Mouse (Mus musculus): Measurements from ENCODE around the gene Ankrd44. TPM values are rescaled to one million over a fixed set of nuclear protein-coding genes. Genes with fewer than 3 reads are reported as not detected.

Gene Ankrd44
- polyA plus RNA-seq, 1 experiment from 2014 or later: 16.0 TPM

GRCm38 (mm10) chr1:54809811-54810549 lies 116.2 kb downstream of the Ankrd44 start:
- Histone ChIP-seq H3K4me3 (ENCODE audit: low read depth, low read length) (no peak overlapping the region), H3K36me3 (ENCODE audit: control insufficient read depth, insufficient read depth, low read length) (no peaks in the 10 kb centered on the region), H3K9ac (ENCODE audit: low read length) (no peak overlapping the region), H3K4me1 (replicated peaks; ENCODE audit: control insufficient read depth, insufficient read depth, low read length) (no peaks in the 10 kb centered on the region), H3K4me2 (ENCODE audit: low read length) (no peak overlapping the region), H3K9me3 (ENCODE audit: control insufficient read depth, low read length) (no peaks in the 10 kb centered on the region), H3K27me3 (replicated peaks; ENCODE audit: control insufficient read depth, insufficient read depth, low read length) (no peaks in the 10 kb centered on the region), H3K27ac (ENCODE audit: low read depth) (no peak overlapping the region)
- ATAC-seq (replicated peaks; ENCODE audit: low FRiP score, low TSS enrichment, low read depth): no peak
- 78% methylated on average over 10 of the region's 10 CpGs for WGBS
- DNase-seq (ENCODE audit: low spot score): no peak

- H3K9me3 ChIP-seq (ENCODE audit: control insufficient read depth, low read length): no peaks in the 10 kb centered on the region
- ATAC-seq (replicated peaks; ENCODE audit: low FRiP score, low TSS enrichment, low read depth) (no peak), DNase-seq (ENCODE audit: low spot score) (no peak)
- no peak overlapping the region for H3K4me3 ChIP-seq (ENCODE audit: low read depth, low read length)
- no peaks in the 10 kb centered on the region for H3K36me3 ChIP-seq (ENCODE audit: control insufficient read depth, insufficient read depth, low read length)
- no peaks in the 10 kb centered on the region for H3K4me1 ChIP-seq (replicated peaks; ENCODE audit: control insufficient read depth, insufficient read depth, low read length)
- no peak overlapping the region for H3K27ac ChIP-seq (ENCODE audit: low read depth)
- H3K9ac ChIP-seq (ENCODE audit: low read length): no peak overlapping the region
- WGBS: 98% methylated on average over 13 of the region's 13 CpGs
- no peaks in the 10 kb centered on the region for H3K27me3 ChIP-seq (replicated peaks; ENCODE audit: control insufficient read depth, insufficient read depth, low read length)
- H3K4me2 ChIP-seq (ENCODE audit: low read length): no peak overlapping the region
Observed at GRCm38 (mm10) chr1:54809098-54809490, 117.1 kb downstream of the Ankrd44 start.

- 49% methylated on average over 4 of the region's 4 CpGs for WGBS
- no peak overlapping the region for H3K9ac ChIP-seq (ENCODE audit: low read length)
Observed at GRCm38 (mm10) chr1:54808401-54809097, 117.6 kb downstream of the Ankrd44 start.

GRCm38 (mm10) chr1:54807832-54808231 lies 118.4 kb downstream of the Ankrd44 start:
- H3K27me3 ChIP-seq (replicated peaks; ENCODE audit: control insufficient read depth, insufficient read depth, low read length): no peaks in the 10 kb centered on the region
- no peaks in the 10 kb centered on the region for H3K4me1 ChIP-seq (replicated peaks; ENCODE audit: control insufficient read depth, insufficient read depth, low read length)
- DNase-seq (ENCODE audit: low spot score) (no peak), ATAC-seq (replicated peaks; ENCODE audit: low FRiP score, low TSS enrichment, low read depth) (no peak)
- H3K36me3 ChIP-seq (ENCODE audit: control insufficient read depth, insufficient read depth, low read length): no peaks in the 10 kb centered on the region
- WGBS: 83% methylated on average over 3 of the region's 3 CpGs
- H3K4me2 ChIP-seq (ENCODE audit: low read length): no peak overlapping the region
- no peak overlapping the region for H3K4me3 ChIP-seq (ENCODE audit: low read depth, low read length)
- H3K27ac ChIP-seq (ENCODE audit: low read depth): no peak overlapping the region
- no peak overlapping the region for H3K9ac ChIP-seq (ENCODE audit: low read length)
- H3K9me3 ChIP-seq (ENCODE audit: control insufficient read depth, low read length): no peaks in the 10 kb centered on the region

More at GRCm38 (mm10) chr1:54808401-54809097, 117.6 kb downstream of the Ankrd44 start:
- DNase-seq (ENCODE audit: low spot score): no peak
- no peak overlapping the region for H3K4me3 ChIP-seq (ENCODE audit: low read depth, low read length)
- no peak overlapping the region for H3K27ac ChIP-seq (ENCODE audit: low read depth)
- no peaks in the 10 kb centered on the region for H3K9me3 ChIP-seq (ENCODE audit: control insufficient read depth, low read length)
- H3K4me1 ChIP-seq (replicated peaks; ENCODE audit: control insufficient read depth, insufficient read depth, low read length): no peaks in the 10 kb centered on the region
- no peak overlapping the region for H3K4me2 ChIP-seq (ENCODE audit: low read length)
- no peak for ATAC-seq (replicated peaks; ENCODE audit: low FRiP score, low TSS enrichment, low read depth)
- H3K27me3 ChIP-seq (replicated peaks; ENCODE audit: control insufficient read depth, insufficient read depth, low read length): no peaks in the 10 kb centered on the region
- no peaks in the 10 kb centered on the region for H3K36me3 ChIP-seq (ENCODE audit: control insufficient read depth, insufficient read depth, low read length)

GRCm38 (mm10) chr1:54806116-54806850 lies 119.9 kb downstream of the Ankrd44 start:
- Histone ChIP-seq H3K9ac (ENCODE audit: low read length) (no peak overlapping the region), H3K4me2 (ENCODE audit: low read length) (no peak overlapping the region), H3K4me1 (replicated peaks; ENCODE audit: control insufficient read depth, insufficient read depth, low read length) (no peaks in the 10 kb centered on the region), H3K9me3 (ENCODE audit: control insufficient read depth, low read length) (no peaks in the 10 kb centered on the region), H3K27ac (ENCODE audit: low read depth) (no peak overlapping the region), H3K27me3 (replicated peaks; ENCODE audit: control insufficient read depth, insufficient read depth, low read length) (no peaks in the 10 kb centered on the region), H3K4me3 (ENCODE audit: low read depth, low read length) (no peak overlapping the region), H3K36me3 (ENCODE audit: control insufficient read depth, insufficient read depth, low read length) (no peaks in the 10 kb centered on the region)
- no peak for DNase-seq (ENCODE audit: low spot score)
- no peak for ATAC-seq (replicated peaks; ENCODE audit: low FRiP score, low TSS enrichment, low read depth)
- WGBS: 90% methylated on average over 2 of the region's 2 CpGs

GRCm38 (mm10) chr1:54804406-54804805 lies 121.8 kb downstream of the Ankrd44 start:
- Histone ChIP-seq H3K9me3 (ENCODE audit: control insufficient read depth, low read length) (no peaks in the 10 kb centered on the region), H3K4me1 (replicated peaks; ENCODE audit: control insufficient read depth, insufficient read depth, low read length) (no peaks in the 10 kb centered on the region), H3K27ac (ENCODE audit: low read depth) (no peak overlapping the region), H3K4me2 (ENCODE audit: low read length) (no peak overlapping the region), H3K9ac (ENCODE audit: low read length) (no peak overlapping the region), H3K27me3 (replicated peaks; ENCODE audit: control insufficient read depth, insufficient read depth, low read length) (no peaks in the 10 kb centered on the region), H3K36me3 (ENCODE audit: control insufficient read depth, insufficient read depth, low read length) (no peaks in the 10 kb centered on the region), H3K4me3 (ENCODE audit: low read depth, low read length) (no peak overlapping the region)
- ATAC-seq (replicated peaks; ENCODE audit: low FRiP score, low TSS enrichment, low read depth) (no peak), DNase-seq (ENCODE audit: low spot score) (no peak)
- WGBS: 93% methylated on average over 9 of the region's 9 CpGs

GRCm38 (mm10) chr1:54802703-54803102 lies 123.5 kb downstream of the Ankrd44 start:
- H3K27me3 ChIP-seq (replicated peaks; ENCODE audit: control insufficient read depth, insufficient read depth, low read length): no peaks in the 10 kb centered on the region
- no peak for DNase-seq (ENCODE audit: low spot score)
- 59% methylated on average over 11 of the region's 11 CpGs for WGBS

GRCm38 (mm10) chr1:54801256-54801655 lies 124.9 kb downstream of the Ankrd44 start:
- Histone ChIP-seq H3K4me3 (ENCODE audit: low read depth, low read length) (no peak overlapping the region), H3K36me3 (ENCODE audit: control insufficient read depth, insufficient read depth, low read length) (no peaks in the 10 kb centered on the region), H3K9ac (ENCODE audit: low read length) (no peak overlapping the region), H3K4me1 (replicated peaks; ENCODE audit: control insufficient read depth, insufficient read depth, low read length) (no peaks in the 10 kb centered on the region), H3K9me3 (ENCODE audit: control insufficient read depth, low read length) (no peaks in the 10 kb centered on the region), H3K27ac (ENCODE audit: low read depth) (no peak overlapping the region), H3K4me2 (ENCODE audit: low read length) (no peak overlapping the region), H3K27me3 (replicated peaks; ENCODE audit: control insufficient read depth, insufficient read depth, low read length) (no peaks in the 10 kb centered on the region)
- no peak for ATAC-seq (replicated peaks; ENCODE audit: low FRiP score, low TSS enrichment, low read depth)
- 80% methylated on average over 2 of the region's 3 CpGs for WGBS
- DNase-seq (ENCODE audit: low spot score): no peak

More at GRCm38 (mm10) chr1:54802703-54803102, 123.5 kb downstream of the Ankrd44 start:
- H3K27ac ChIP-seq (ENCODE audit: low read depth): no peak overlapping the region
- no peaks in the 10 kb centered on the region for H3K36me3 ChIP-seq (ENCODE audit: control insufficient read depth, insufficient read depth, low read length)
- H3K4me1 ChIP-seq (replicated peaks; ENCODE audit: control insufficient read depth, insufficient read depth, low read length): no peaks in the 10 kb centered on the region
- no peaks in the 10 kb centered on the region for H3K9me3 ChIP-seq (ENCODE audit: control insufficient read depth, low read length)
- H3K4me2 ChIP-seq (ENCODE audit: low read length): no peak overlapping the region
- no peak overlapping the region for H3K4me3 ChIP-seq (ENCODE audit: low read depth, low read length)
- H3K9ac ChIP-seq (ENCODE audit: low read length): no peak overlapping the region
- no peak for ATAC-seq (replicated peaks; ENCODE audit: low FRiP score, low TSS enrichment, low read depth)
